Mouse (Mus musculus) heart, postnatal 4 days (tissue): ENCODE measurements around the gene Simc1. TPM values are rescaled to one million over a fixed set of nuclear protein-coding genes. Genes with fewer than 3 reads are reported as not detected.

Experiments used
- DNase-seq: peaks from one replicate; pipeline ENCODE4 v3.0.0; 2021
- total RNA-seq, 2 experiments: library from RNA; stranded (reverse); gene quantifications; 2 replicates each; pipeline ENCODE4 v1.2.3; 2021

The Simc1 gene
- total RNA-seq, 2 experiments from 2014 or later: 4.7 to 5.4 TPM

- DNase-seq: no peak
Measured at GRCm38 (mm10) chr13:54548036-54548435, 44.5 kb downstream of the Simc1 start.

GRCm38 (mm10) chr13:54556176-54556575 is 52.6 kb downstream of the Simc1 start:
- no peak for DNase-seq

GRCm38 (mm10) chr13:54556796-54557195 is 53.2 kb downstream of the Simc1 start:
- peak; percentile 59 for DNase-seq

- DNase-seq: no peak
Measured at GRCm38 (mm10) chr13:54557652-54558051, 54.1 kb downstream of the Simc1 start.

GRCm38 (mm10) chr13:54559656-54560055 is 56.1 kb downstream of the Simc1 start:
- no peak for DNase-seq

- DNase-seq: no peak
Measured at GRCm38 (mm10) chr13:54560608-54561007, 57.0 kb downstream of the Simc1 start.

- DNase-seq: no peak
Measured at GRCm38 (mm10) chr13:54562562-54562961, 59.0 kb downstream of the Simc1 start.

GRCm38 (mm10) chr13:54564232-54565200 is 60.9 kb downstream of the Simc1 start:
- no peak for DNase-seq

GRCm38 (mm10) chr13:54565201-54565581 is 61.6 kb downstream of the Simc1 start, which contains the start of gene 4833439L19Rik:
TSS of gene 4833439L19Rik (minus strand) at chr13:54565435.
- peak; percentile 94 for DNase-seq

GRCm38 (mm10) chr13:54565594-54566345 is 62.2 kb downstream of the Simc1 start:
- peak; percentile 61 for DNase-seq

GRCm38 (mm10) chr13:54568380-54568779 is 64.8 kb downstream of the Simc1 start:
- no peak for DNase-seq

GRCm38 (mm10) chr13:54569282-54569681 is 65.7 kb downstream of the Simc1 start:
- DNase-seq: no peak

- no peak for DNase-seq
Measured at GRCm38 (mm10) chr13:54570736-54571135, 67.2 kb downstream of the Simc1 start.

GRCm38 (mm10) chr13:54571637-54572036 is 68.1 kb downstream of the Simc1 start:
- DNase-seq: no peak

GRCm38 (mm10) chr13:54572621-54573020 is 69.0 kb downstream of the Simc1 start:
- DNase-seq: no peak

GRCm38 (mm10) chr13:54574854-54575481 is 71.4 kb downstream of the Simc1 start, which contains the start of gene Arl10:
TSS of gene Arl10 (plus strand) at chr13:54575015.
- peak; percentile 79 for DNase-seq

- DNase-seq: no peak
Measured at GRCm38 (mm10) chr13:54575489-54575888, 71.9 kb downstream of the Simc1 start.

- DNase-seq: no peak
Measured at GRCm38 (mm10) chr13:54577652-54578507, 74.3 kb downstream of the Simc1 start.

GRCm38 (mm10) chr13:54581385-54581784 is 77.8 kb downstream of the Simc1 start:
- no peak for DNase-seq

GRCm38 (mm10) chr13:54582126-54582525 is 78.5 kb downstream of the Simc1 start:
- no peak for DNase-seq

- no peak for DNase-seq
Measured at GRCm38 (mm10) chr13:54582860-54583259, 79.3 kb downstream of the Simc1 start.

GRCm38 (mm10) chr13:54585831-54586230 is 82.3 kb downstream of the Simc1 start:
- DNase-seq: no peak
